Mouse (Mus musculus) B cell, adult 67 days (primary cell): ENCODE results near the gene Gpx4. TPM values are rescaled to one million over a fixed set of nuclear protein-coding genes. Genes with fewer than 3 reads are reported as not detected.

ENCODE experiments used
- total RNA-seq, 2 experiments: library from RNA; stranded (reverse); gene quantifications; 4 replicates each; pipeline ENCODE4 v1.2.4; 2023

Gpx4 gene
- total RNA-seq = 100 to 1,000 TPM; 124 to 133 TPM

DNA sequence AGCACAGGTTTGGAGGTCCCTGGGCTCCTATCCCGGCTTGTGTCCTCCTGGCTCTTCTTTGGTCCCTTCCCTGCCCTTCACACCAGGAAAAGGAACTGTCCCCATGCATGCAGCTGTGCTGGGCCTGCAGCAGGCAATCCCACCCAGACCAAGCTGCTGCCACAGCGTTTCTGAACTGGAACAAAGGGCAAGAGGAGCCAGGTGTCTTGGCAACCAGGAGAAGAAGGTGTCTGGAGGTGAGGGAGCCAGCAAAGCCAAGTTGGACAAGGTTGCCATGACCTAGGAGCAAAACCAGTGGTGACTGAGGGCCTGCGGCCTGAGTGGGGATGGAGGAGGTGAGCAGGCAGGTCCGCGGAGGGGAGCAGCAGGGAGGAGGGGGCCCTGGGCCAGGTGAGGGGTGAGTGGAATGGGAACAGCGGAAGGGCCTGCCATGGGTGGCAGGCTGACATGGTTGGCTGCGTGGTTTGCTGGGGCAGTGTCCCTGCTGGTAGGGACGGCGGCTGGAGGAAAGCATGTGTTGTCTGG lies at the start of gene Gpx4:
Gene Gpx4, plus strand, starts transcription at position 126 of the 525 bp plus-strand sequence.

DNA sequence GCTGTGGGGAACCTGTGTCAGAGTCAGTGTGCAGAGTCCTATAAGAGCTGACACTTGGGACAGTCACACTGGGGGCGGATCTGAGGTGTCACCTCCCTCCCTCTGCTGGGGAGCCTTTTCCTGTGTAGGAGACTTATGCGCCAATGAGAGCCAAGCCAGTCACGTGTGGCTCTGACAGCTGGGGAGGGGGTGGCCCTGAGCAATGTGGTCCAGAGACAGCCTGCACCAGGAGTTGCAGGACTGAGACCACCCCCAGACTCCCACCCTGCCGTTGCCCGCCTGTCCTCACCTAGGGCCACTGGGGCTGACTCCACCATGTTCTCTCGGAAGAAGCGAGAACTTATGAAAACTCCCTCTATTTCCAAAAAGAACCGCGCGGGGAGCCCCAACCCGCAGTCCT lies 30.5 kb upstream of the Gpx4 start, which contains the start of gene Arhgap45:
Gene Arhgap45, plus strand, starts transcription at position 143 of the 400 bp plus-strand sequence.

DNA sequence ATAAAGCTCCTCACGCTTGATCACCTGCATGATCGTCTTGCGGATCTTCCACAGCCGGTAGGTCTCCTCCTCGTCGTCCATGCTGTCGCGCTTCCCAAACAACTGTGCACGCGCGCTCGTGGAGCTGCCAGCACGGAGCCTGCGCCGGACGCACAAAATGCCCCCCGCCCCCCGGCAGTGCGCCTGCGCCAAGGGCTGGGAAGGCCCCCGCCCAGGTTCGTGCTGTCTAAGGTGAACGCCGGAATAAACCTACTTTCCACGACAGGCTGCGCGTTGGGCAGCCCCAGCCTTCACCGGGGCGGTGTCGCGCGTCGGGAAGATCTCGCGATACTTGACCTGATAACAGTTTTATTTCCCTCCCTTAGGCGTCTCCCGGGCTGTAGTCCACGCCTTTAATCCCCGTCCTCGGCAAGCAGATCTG lies 7.4 kb upstream of the Gpx4 start, which contains the start of gene Polr2e:
Gene Polr2e, minus strand, starts transcription at position 237 of the 421 bp plus-strand sequence.

DNA sequence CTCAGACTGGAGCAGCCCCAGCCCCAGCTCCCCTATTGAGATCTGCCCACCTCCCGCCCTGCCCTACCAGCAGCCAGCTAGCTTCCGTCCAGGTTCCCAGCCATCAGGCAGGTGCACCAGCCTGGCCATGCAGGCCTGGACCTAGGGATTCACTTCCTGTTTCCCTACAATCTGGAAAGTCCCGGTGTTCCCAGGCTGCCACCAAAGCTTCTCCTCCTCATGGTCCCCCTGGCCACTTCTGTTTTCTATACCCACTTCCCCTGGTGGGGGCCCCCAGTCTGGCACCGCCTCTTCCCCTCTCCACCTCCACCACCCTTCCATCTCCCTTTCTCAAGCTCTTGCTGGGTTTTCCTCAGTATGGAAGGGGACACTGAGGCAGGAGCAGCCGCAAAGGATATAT lies 58.5 kb downstream of the Gpx4 start, which contains the start of gene Sbno2:
Gene Sbno2, minus strand, starts transcription at position 112 of the 400 bp plus-strand sequence.

Other genes starting within 250 kb of the Gpx4 start
- under 1 TPM in 1 of 2 experiments, not detected in 1; 0.23 TPM for gene Misp, start 226.2 kb upstream of the Gpx4 start, total RNA-seq
- 100 to 1,000 TPM; 437 to 440 TPM for gene Ptbp1, start 192.7 kb upstream of the Gpx4 start, total RNA-seq
- not detected for gene Prtn3, start 172.7 kb upstream of the Gpx4 start, total RNA-seq
- under 1 TPM; 0.47 to 0.70 TPM for gene Plppr3, start 172.5 kb upstream of the Gpx4 start, total RNA-seq
- gene Elane, start 160.9 kb upstream of the Gpx4 start, total RNA-seq = not detected
- gene Cfd, start 156.3 kb upstream of the Gpx4 start, total RNA-seq = not detected
- gene Med16, start 138.2 kb upstream of the Gpx4 start, total RNA-seq = 10 to 100 TPM; 73.7 to 75.0 TPM
- not detected for gene Gm26602, start 136.3 kb upstream of the Gpx4 start, total RNA-seq
- under 1 TPM; 0.50 to 0.93 TPM for gene Kiss1r, start 130.2 kb upstream of the Gpx4 start, total RNA-seq
- 10 to 100 TPM; 94.6 to 97.9 TPM for gene R3hdm4, start 126.0 kb upstream of the Gpx4 start, total RNA-seq
- 10 to 100 TPM; 40.0 to 49.7 TPM for gene Arid3a, start 120.1 kb upstream of the Gpx4 start, total RNA-seq
- 10 to 100 TPM; 44.5 to 55.3 TPM for gene Wdr18, start 87.0 kb upstream of the Gpx4 start, total RNA-seq
- gene Grin3b, start 76.5 kb upstream of the Gpx4 start, total RNA-seq = under 1 TPM in 1 of 2 experiments, not detected in 1; 0.24 TPM
- gene Tmem259, start 62.8 kb upstream of the Gpx4 start, total RNA-seq = 100 to 1,000 TPM; 156 to 169 TPM
- 100 to 1,000 TPM; 339 to 353 TPM for gene Cnn2, start 58.6 kb upstream of the Gpx4 start, total RNA-seq
- gene Abca7, start 50.7 kb upstream of the Gpx4 start, total RNA-seq = 10 to 100 TPM; 57.1 to 61.6 TPM
- gene Arhgap45, start 30.5 kb upstream of the Gpx4 start, total RNA-seq = 100 to 1,000 TPM; 538 to 550 TPM
- 100 to 1,000 TPM in 1 of 2 experiments, 10 to 100 TPM in 1; 91.9 to 101 TPM for gene Polr2e, start 7.4 kb upstream of the Gpx4 start, total RNA-seq
- 100 to 1,000 TPM; 118 to 128 TPM for gene Sbno2, start 58.4 kb downstream of the Gpx4 start, total RNA-seq
- 100 to 1,000 TPM; 178 to 181 TPM for gene Stk11, start 68.6 kb downstream of the Gpx4 start, total RNA-seq
- 100 to 1,000 TPM; 171 to 178 TPM for gene Atp5d, start 91.5 kb downstream of the Gpx4 start, total RNA-seq
- gene Cbarp, start 93.7 kb downstream of the Gpx4 start, total RNA-seq = 1 to 10 TPM; 4.6 to 4.9 TPM
- 100 to 1,000 TPM; 153 to 162 TPM for gene Midn, start 101.1 kb downstream of the Gpx4 start, total RNA-seq
- 100 to 1,000 TPM; 152 to 252 TPM for gene Cirbp, start 118.8 kb downstream of the Gpx4 start, total RNA-seq
- 10 to 100 TPM in 1 of 2 experiments, 1 to 10 TPM in 1; 9.9 to 13.1 TPM for gene 1600002K03Rik, start 125.8 kb downstream of the Gpx4 start, total RNA-seq
- gene Efna2, start 132.3 kb downstream of the Gpx4 start, total RNA-seq = under 1 TPM in 1 of 2 experiments, not detected in 1; 0.42 TPM
- 10 to 100 TPM; 79.2 to 79.3 TPM for gene Mum1, start 179.3 kb downstream of the Gpx4 start, total RNA-seq
- gene Ndufs7, start 202.0 kb downstream of the Gpx4 start, total RNA-seq = 100 to 1,000 TPM in 1 of 2 experiments, 10 to 100 TPM in 1; 98.1 to 106 TPM
- 1 to 10 TPM; 1.2 to 3.8 TPM for gene Gamt, start 213.8 kb downstream of the Gpx4 start, total RNA-seq
- 100 to 1,000 TPM; 147 to 159 TPM for gene Dazap1, start 214.3 kb downstream of the Gpx4 start, total RNA-seq
- gene Rps15, start 245.3 kb downstream of the Gpx4 start, total RNA-seq = 1,000 to 10,000 TPM; 2,823 to 2,836 TPM
- under 1 TPM; 0.24 to 0.35 TPM for gene Apc2, start 248.8 kb downstream of the Gpx4 start, total RNA-seq